Comparison of ENCODE assay signal across 12 mouse cellular contexts in the genomic region with DNA sequence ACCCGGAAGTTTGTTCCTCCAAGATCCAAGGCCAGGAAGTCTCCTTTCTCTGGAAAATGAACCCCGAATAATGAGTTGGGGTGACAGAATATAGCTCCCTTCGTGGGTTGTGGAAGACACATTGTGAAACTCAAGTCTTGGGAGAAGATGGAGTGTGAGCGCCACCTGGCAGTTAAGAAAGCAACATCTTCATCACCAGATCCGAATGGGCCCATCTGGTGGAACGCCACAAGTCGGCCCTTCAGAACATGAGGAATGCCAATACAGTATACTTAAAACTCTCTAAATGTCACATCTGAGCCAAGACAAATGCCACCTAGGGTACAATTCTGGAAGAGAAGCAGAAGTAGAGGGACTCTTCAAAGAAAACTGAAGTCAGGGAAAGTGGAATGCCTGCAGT. TPM values are rescaled to one million over a fixed set of nuclear protein-coding genes. Genes with fewer than 3 reads are reported as not detected.
A peak's percentile ranks its signal among the peaks of the same experiment; 100 is the strongest.
DNase-seq lines count a peak whose midpoint lies in the region; ATAC-seq lines count a peak whose summit lies in the region.
"Had no signal": no experiment of that assay in that cellular context is flagged by ENCODE, and none has a peak within 500 bp of the region (broad histone marks: within the 10 kb centered on the region; RNA-seq: fewer than 3 reads in every experiment).

No protein-coding gene starts in this region.

- ATAC-seq in forebrain, embryonic 14.5 days, result no peak
- ATAC-seq in forebrain, embryonic 15.5 days (replicated peaks), result no peak

- 84% methylated on average over 7 of the region's 7 CpGs for WGBS in forebrain, embryonic 14.5 days
- 85% methylated on average over 7 of the region's 7 CpGs for WGBS in forebrain, embryonic 15.5 days

- H3K4me3 ChIP-seq in forebrain, embryonic 14.5 days (ENCODE audit: low read depth, low read length), result no peak overlapping the region
- no peak overlapping the region for H3K4me3 ChIP-seq in forebrain, embryonic 15.5 days
- H3K4me3 ChIP-seq: midbrain, embryonic 15.5 days had no signal

- H3K9ac ChIP-seq in forebrain, embryonic 14.5 days (ENCODE audit: low read length), result no peak overlapping the region
- no peak overlapping the region for H3K9ac ChIP-seq in forebrain, embryonic 15.5 days (replicated peaks)
- H3K9ac ChIP-seq: midbrain, embryonic 15.5 days had no signal

- peaks cover 15% of the 10 kb centered on the region; the same call in 1 of the 2 replicates for H3K36me3 ChIP-seq in forebrain, embryonic 14.5 days (ENCODE audit: control insufficient read depth, insufficient read depth, low read length)
- no peaks in the 10 kb centered on the region for H3K36me3 ChIP-seq in forebrain, embryonic 15.5 days
- H3K36me3 ChIP-seq: midbrain, embryonic 15.5 days had no signal

- H3K27me3 ChIP-seq in forebrain, embryonic 14.5 days (replicated peaks; ENCODE audit: control insufficient read depth, insufficient read depth, low read length), result no peaks in the 10 kb centered on the region
- no peaks in the 10 kb centered on the region for H3K27me3 ChIP-seq in forebrain, embryonic 15.5 days
- H3K27me3 ChIP-seq: midbrain, embryonic 15.5 days had no signal

- no peak overlapping the region for H3K27ac ChIP-seq in forebrain, embryonic 14.5 days (ENCODE audit: low read depth, low read length)
- no peak overlapping the region for H3K27ac ChIP-seq in forebrain, embryonic 15.5 days (replicated peaks)
- H3K27ac ChIP-seq: midbrain, embryonic 15.5 days had no signal

- intact Hi-C loops in left cerebral cortex, postnatal 4 days (cut with DNase I), result loop anchor here (10.0 kb wide), 1 partner anchor 761 kb away; no protein-coding TSS in a partner anchor
- intact Hi-C loops in heart, postnatal 14 days (cut with DNase I), result no loop called here

- DNase-seq in forebrain, embryonic 14.5 days (ENCODE audit: low spot score), result peak; percentile 28
- DNase-seq in left cerebral cortex, postnatal 4 days, result peak; percentile 39
- no peak for DNase-seq in left cerebral cortex, adult 9 months (ENCODE audit: low spot score in 2 of 2)
- peak; percentile 38 for DNase-seq in adipocyte (ENCODE audit: low spot score)
- DNase-seq in lung, postnatal 14 days, result peak; percentile 54
- no peak for DNase-seq in heart, postnatal 14 days
- DNase-seq in thymus, postnatal 10 days (ENCODE audit: low spot score in 2 of 2), result no peak
- DNase-seq: adrenal gland, adult 2 months; kidney, adult 9 months had no signal

- no peaks in the 10 kb centered on the region for H3K4me1 ChIP-seq in forebrain, embryonic 14.5 days (ENCODE audit: control insufficient read depth, insufficient read depth, low read length)
- no peaks in the 10 kb centered on the region for H3K4me1 ChIP-seq in forebrain, embryonic 15.5 days
- H3K4me1 ChIP-seq: midbrain, embryonic 15.5 days had no signal

- no peaks in the 10 kb centered on the region for H3K9me3 ChIP-seq in forebrain, embryonic 14.5 days (replicated peaks; ENCODE audit: control insufficient read depth, low read length)
- H3K9me3 ChIP-seq in forebrain, embryonic 15.5 days, result no peaks in the 10 kb centered on the region
- H3K9me3 ChIP-seq: midbrain, embryonic 15.5 days had no signal

- no peak overlapping the region for H3K4me2 ChIP-seq in forebrain, embryonic 14.5 days (ENCODE audit: low read length)
- H3K4me2 ChIP-seq in forebrain, embryonic 15.5 days (replicated peaks), result no peak overlapping the region
- H3K4me2 ChIP-seq: heart, embryonic 11.5 days; midbrain, embryonic 15.5 days had no signal

RNA-seq across cellular contexts. Expression of gene Pole4, which starts 30.2 kb away (rescaled TPM):
- 126 and 134 TPM in 2 replicates for polyA plus RNA-seq in forebrain, embryonic 14.5 days (2014; fragmentation: Nextera tagmentation; extraction: Ambion mirVana)
- polyA plus RNA-seq in forebrain, embryonic 15.5 days (2015; fragmentation: Nextera tagmentation; extraction: Ambion mirVana), result 112 and 113 TPM in 2 replicates
- 10 to 100 TPM; 69.8 to 70.3 TPM for total RNA-seq in left cerebral cortex, postnatal 4 days (2021)
- total RNA-seq in heart, postnatal 14 days (2021), result 10 to 100 TPM; 16.2 to 21.1 TPM

RNA-seq across cellular contexts. Expression of gene Hk2, which starts 38.9 kb away (rescaled TPM):
- 4.9 and 5.5 TPM in 2 replicates for polyA plus RNA-seq in forebrain, embryonic 14.5 days (2014; fragmentation: Nextera tagmentation; extraction: Ambion mirVana)
- polyA plus RNA-seq in forebrain, embryonic 15.5 days (2015; fragmentation: Nextera tagmentation; extraction: Ambion mirVana), result 5.3 and 7.4 TPM in 2 replicates
- 1 to 10 TPM; 2.4 to 3.4 TPM for total RNA-seq in left cerebral cortex, postnatal 4 days (2021)
- 100 to 1,000 TPM; 206 to 212 TPM for total RNA-seq in heart, postnatal 14 days (2021)

Comparison
In these comparisons a context has a peak if more than half of its experiments do, and no peak if none do; other contexts are left out.
1. DNase-seq: peak in forebrain, embryonic 14.5 days (single experiment), left cerebral cortex, postnatal 4 days (single experiment), adipocyte (single experiment) and lung, postnatal 14 days (single experiment); none in left cerebral cortex, adult 9 months (0 of 2), heart, postnatal 14 days (0 of 2) and thymus, postnatal 10 days (0 of 2).
2. RNA of gene Hk2, which starts 38.9 kb away (total RNA-seq): 206 to 212 TPM in heart, postnatal 14 days; 2.4 to 3.4 TPM in left cerebral cortex, postnatal 4 days; every median in the first group is over 10 times any median in the second.